Mouse (Mus musculus) induced T-regulatory cell, adult 2 months (primary cell): ENCODE measurements at regions not wholly inside any gene's neighbourhood (a gene's known extent, or its start where the extent isn't known, plus 50 kb on each side); places are given as distances from the start of the nearest gene placed in this dataset.

Experiments used
- DNase-seq: peaks from one replicate; pipeline ENCODE4 v3.0.0-alpha.2; 2012; ENCODE audit warnings: low read depth

- DNase-seq, result no peak
Observed at GRCm38 (mm10) chr6:51754239-51754681, 230.6 kb downstream of the Snx10 start.

DNA sequence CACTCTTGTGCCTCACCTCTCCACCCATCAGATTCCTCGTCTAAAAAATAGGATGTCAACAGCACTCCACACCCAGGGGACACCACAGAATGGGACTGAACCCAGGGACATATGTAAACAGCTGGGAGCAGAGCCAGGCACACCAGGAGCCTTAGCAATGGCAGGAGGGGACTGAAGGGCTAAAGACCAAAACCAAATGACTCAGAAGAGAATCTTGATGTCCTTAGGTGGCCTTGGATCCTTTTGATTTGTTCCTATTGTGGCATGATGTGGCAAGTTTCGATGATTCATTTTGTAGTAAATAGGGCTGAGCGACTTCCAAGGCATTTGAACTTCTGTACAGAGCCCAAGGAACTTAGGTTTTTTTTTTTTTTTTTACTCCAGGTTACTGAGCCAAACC, 233.4 kb downstream of the Snx10 start:
- no peak for DNase-seq

DNA sequence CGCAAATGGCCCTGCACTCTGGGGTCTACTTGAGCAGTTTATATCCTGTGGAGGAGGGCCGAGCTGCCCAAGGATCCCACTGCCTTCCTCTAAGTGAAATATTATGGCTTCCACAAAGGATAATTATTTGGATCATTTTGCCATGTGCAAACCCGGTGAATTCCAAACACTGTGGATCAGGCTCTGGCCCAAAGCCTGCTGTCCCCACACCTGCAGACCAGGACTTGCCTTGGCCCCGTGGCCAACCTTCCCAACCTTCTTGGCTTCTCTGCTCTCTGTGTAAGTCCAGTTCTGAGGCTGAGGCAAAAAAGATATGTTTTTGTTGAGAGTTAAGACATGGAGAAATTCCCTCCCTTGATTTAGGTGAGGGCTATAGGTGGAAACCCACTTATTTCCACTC, 234.0 kb downstream of the Snx10 start:
- DNase-seq, result no peak

DNA sequence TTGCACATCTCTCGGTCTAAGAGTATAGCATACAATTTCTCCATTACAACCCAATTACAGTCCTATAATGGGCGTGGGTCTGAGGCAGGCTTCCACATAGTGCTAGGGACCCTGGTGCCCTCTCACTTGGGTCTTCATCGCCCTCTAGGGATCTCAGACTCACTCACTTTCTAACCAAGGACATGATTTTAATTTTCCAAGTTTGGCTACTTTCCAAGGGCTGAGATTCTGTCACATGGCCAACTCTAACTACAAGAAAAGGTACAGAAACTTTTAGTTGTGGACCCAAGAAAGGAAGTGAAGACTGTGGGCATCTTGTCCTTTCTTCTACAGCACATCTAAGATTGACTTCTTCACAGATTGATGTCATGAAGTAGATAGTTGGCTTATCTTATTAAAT, 235.1 kb downstream of the Snx10 start:
- DNase-seq, result no peak

DNA sequence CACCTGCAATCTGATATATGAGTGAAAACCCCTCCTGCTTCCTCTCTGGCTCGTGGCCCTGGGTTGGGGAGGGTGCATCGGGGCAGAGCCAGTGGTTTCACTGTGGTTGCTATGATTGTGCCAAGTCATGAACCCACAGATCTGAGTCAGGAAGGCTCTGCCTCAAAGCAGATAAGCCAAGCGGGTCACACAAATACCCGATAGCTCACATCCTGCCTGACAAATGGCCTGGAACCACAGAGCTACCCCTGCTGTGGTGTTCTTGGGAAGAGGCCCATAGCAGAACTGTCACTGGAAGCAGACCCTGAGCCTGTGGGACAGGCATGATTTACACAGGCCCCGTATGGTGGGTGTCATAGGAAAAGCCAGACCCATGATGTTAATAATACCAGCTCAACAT, 236.7 kb downstream of the Snx10 start:
- DNase-seq, result no peak

- no peak for DNase-seq
Observed at GRCm38 (mm10) chr6:51761506-51761905, 237.8 kb downstream of the Snx10 start.

DNA sequence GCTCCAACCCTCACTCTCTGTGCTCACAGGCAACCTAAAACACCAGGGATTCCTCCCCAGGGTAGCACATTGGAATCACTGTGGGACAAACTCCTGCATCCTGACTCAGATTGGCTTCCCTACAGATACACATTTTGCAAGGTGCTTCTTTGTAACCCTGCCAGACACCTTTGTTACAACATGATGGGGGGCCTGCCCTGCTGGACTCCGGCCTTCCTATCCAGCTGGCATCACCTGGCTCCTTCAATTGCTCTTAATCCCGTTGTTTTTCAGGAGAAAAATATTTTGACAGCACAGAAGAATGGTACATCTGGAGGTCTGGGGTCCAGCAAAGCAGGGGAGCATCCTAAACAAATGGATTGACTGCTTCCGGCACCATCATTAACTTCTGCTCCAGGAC, 242.8 kb downstream of the Snx10 start:
- DNase-seq, result no peak

DNA sequence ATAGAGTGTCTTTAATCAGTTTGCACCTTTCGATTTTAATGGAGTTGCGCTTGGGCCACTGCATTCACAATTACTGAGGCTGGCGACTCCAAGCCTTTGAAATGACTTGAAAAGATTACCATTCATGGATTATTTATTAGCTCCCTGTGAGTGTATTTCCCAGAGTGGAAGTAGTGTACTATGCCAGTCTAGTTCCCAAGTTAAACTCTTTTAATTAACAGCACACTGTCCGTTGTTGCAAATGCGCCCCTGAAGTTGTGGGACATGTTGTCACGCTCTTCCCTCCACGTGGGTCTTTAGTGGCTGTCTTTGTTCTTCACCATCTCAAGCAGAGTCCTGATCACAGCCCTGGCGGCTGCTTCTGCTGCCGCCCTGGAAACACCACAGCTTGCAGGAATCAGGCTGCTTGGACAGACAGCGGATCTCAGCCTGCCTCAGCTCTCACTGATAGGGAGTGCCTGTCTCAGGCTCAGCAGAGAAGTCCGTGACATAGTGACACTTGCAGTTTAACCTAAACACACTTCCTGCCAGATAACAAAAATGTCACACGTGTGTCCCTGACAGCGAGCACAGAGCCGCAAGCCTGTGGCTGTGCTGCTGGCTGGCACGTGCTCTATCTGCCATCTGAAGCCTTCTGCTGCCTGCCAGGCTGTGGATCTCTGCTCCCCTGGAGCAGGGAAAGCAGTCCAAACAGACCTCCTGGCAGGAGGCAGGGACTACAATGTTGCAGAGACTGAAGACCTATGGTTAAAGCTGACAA, 244.1 kb downstream of the Snx10 start:
- DNase-seq, result no peak

DNA sequence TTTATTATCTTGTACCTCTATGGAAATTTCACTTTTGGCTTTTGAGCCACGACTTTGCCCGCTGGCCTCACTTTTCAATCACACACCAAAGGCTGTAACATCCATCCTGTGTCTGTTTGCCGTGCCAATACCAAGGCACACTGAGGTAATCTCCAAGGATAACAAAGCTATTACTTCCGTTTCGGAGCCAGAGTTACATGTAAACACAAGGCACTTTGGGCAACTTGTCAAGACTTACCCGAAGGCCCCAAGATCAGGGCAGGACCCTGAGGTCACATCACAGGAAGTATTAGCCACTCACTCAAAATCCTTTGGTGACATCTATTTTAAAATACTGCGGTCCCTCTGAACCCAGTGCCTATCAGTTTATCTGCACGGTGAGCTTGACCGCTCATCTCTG, 241.3 kb downstream of the Skap2 start:
- DNase-seq, result no peak

- no peak for DNase-seq
Observed at GRCm38 (mm10) chr6:51771424-51771823, 240.9 kb downstream of the Skap2 start.

- peak; percentile 25 for DNase-seq
Observed at GRCm38 (mm10) chr6:51774771-51775170, 237.6 kb downstream of the Skap2 start.

- DNase-seq, result no peak
Observed at GRCm38 (mm10) chr6:51785615-51786014, 226.7 kb downstream of the Skap2 start.

DNA sequence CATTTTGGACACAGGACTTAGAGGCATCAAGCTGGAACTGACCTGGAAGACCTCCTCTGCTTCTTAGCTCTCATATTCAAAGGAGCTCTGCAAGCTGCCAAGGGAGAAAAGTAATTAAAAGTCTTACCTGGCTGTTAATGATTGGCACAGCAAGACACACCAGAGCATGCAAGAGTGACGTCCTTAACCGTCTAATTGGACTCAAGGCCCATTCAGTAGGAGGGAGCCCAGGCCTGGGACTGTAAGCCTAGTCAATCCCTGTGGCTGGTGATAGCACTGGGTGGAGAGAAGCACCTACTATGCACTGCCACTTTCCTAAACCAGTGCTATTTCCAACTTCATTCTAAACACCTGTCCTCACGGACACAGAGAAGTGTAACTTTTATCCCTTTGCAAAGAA, 225.5 kb downstream of the Skap2 start:
- no peak for DNase-seq

- no peak for DNase-seq
Observed at GRCm38 (mm10) chr6:51788156-51788555, 224.2 kb downstream of the Skap2 start.

- DNase-seq, result no peak
Observed at GRCm38 (mm10) chr6:51790293-51790692, 222.1 kb downstream of the Skap2 start.

- DNase-seq, result no peak
Observed at GRCm38 (mm10) chr6:51790693-51791092, 221.7 kb downstream of the Skap2 start.

- peak; percentile 54 for DNase-seq
Observed at GRCm38 (mm10) chr6:51795300-51795699, 217.0 kb downstream of the Skap2 start.

GRCm38 (mm10) chr6:51798577-51799240, 213.6 kb downstream of the Skap2 start:
- no peak for DNase-seq

DNA sequence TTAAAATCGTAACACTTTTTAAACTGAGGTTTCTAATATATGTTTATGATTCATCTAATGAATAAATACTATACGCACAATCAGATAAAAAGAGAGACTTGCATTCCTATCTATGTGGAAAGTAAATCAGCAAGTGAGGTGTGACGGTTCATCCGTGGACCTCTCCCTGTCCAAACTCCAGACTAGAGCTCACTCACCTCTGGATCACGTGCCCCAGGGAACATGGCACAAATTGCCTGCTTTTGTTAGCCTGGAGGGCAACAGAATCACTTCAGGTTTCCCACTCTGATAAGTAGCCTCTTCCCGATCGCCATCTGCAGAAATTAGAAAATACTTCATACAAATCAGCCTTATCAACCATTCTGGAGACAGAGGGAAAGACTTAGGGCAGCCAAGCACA, 206.7 kb downstream of the Skap2 start:
- no peak for DNase-seq
